Mouse (Mus musculus) cerebellum, adult 2 months (tissue): ENCODE results near the gene Adcy2. TPM values are rescaled to one million over a fixed set of nuclear protein-coding genes. Genes with fewer than 3 reads are reported as not detected.

Experiments used
- DNase-seq, 2 experiments: peaks; one replicate each; pipeline ENCODE4 v3.0.0; 2021
- H3K27ac ChIP-seq: fragments of 200-500 bp; 2 replicates; pipeline ENCODE4 v1.5.1; 2012; ENCODE audit warnings: low read length, control low read depth, inconsistent platforms; ENCODE audit not compliant: insufficient read depth
- H3K27me3 ChIP-seq: fragments of 200-500 bp; 2 replicates; pipeline ENCODE4 v1.6.1; 2012; ENCODE audit warnings: inconsistent platforms, mild to moderate bottlenecking, low read length, moderate library complexity; ENCODE audit not compliant: control insufficient read depth, insufficient read depth
- H3K4me1 ChIP-seq: fragments of 200-500 bp; 2 replicates; pipeline ENCODE4 v1.6.1; 2011; ENCODE audit warnings: low read length; ENCODE audit not compliant: control insufficient read depth, insufficient read depth
- H3K4me3 ChIP-seq: fragments of 200-500 bp; replicated peaks from 2 replicates; pipeline ENCODE3; 2011; ENCODE audit warnings: mild to moderate bottlenecking, low read depth, low read length, control low read depth; ENCODE audit not compliant: insufficient read depth
- CTCF ChIP-seq: fragments of 200-500 bp; IDR thresholded peaks from 2 replicates; pipeline ENCODE4 v1.5.1; 2011; ENCODE audit warnings: low read depth, mild to moderate bottlenecking, control low read depth, low read length, moderate library complexity, borderline replicate concordance; ENCODE audit not compliant: insufficient read depth
- POLR2A ChIP-seq: fragments of 200-500 bp; IDR thresholded peaks from 2 replicates; pipeline ENCODE4 v1.6.1; 2011; ENCODE audit warnings: low read length, control low read depth, borderline replicate concordance; ENCODE audit not compliant: insufficient read depth
- WGBS: fragments of 180-500 bp; shearing (Covaris S2); methylation state at CpG from one replicate; pipeline ENCODE4 v1.1.7; 2018; 5-methylcytosine and 5-hydroxymethylcytosine counted together
- polyA plus RNA-seq: library from polyadenylated mRNA; depleted of rRNA; stranded (reverse); fragments of >200 nt; gene quantifications from 2 replicates; pipeline ENCODE4 v1.2.3, GENCODE M21; 2012

Gene Adcy2
- polyA plus RNA-seq, 1 experiment = 35.5 TPM

DNA sequence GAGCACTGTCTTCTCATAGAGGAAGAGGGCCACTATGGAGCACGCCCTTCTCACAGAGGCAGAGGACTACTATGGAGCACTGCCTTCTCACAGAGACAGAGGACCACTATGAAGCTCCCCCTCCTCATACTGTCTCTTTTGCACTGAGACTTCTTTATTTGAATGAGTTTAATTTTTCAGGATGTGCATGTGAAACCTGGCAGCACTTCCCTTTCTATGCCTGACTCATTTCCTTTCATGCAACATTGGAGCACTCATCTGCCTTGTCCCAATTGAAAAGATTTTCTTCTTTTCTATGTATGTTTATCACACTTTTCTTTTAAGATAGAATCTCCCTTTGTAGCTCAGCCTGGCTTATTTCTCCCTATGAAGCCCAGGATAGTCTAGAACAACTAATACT lies 96.6 kb downstream of the Adcy2 start:
- 90% methylated on average over 1 of the region's 1 CpGs for WGBS
- Histone ChIP-seq H3K4me3 (no peak overlapping the region), H3K27me3 (no peaks in the 10 kb centered on the region), H3K27ac (no peak overlapping the region), H3K4me1 (no peaks in the 10 kb centered on the region)
- TF ChIP-seq POLR2A (no peak), CTCF (no peak)
- DNase-seq = no peak

DNA sequence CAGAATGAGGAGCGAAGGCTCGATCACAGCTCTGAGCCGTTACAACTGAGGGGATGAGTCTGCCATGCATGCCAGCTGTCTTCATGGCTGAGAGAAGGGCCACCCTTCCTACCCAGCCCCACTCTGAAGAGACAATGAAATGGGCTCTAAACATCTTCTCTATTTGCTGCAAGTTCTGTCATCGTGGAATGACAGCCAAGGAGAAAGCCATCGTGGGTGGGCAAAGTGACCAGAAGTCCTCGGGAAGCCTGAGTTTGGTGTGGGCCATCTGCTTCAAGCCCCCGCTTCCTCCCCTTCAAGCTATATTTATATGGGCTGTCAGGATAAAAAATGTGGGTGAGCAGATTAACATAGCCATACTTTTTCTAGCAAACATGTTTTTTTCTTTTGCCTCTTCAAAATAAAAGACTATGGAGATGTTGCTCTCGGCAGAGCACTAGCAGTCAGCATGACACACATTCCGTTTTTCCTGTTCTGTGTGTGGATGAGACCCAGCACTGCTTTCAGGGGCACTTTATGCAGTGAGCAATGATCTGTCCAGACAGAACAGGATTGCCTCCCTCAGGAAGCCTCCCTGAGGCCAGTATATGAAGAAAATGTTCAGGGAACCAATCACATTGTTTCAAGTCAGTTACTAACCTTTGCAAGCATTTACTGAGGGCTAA lies 109.3 kb downstream of the Adcy2 start:
- WGBS = 58% methylated on average over 9 of the region's 9 CpGs
- no peak overlapping the region for H3K27ac ChIP-seq
- no peaks in the 10 kb centered on the region for H3K4me1 ChIP-seq
- no peak overlapping the region for H3K4me3 ChIP-seq
- no peak for TF ChIP-seq CTCF
- TF ChIP-seq POLR2A = no peak
- no peak for DNase-seq
- H3K27me3 ChIP-seq = no peaks in the 10 kb centered on the region

DNA sequence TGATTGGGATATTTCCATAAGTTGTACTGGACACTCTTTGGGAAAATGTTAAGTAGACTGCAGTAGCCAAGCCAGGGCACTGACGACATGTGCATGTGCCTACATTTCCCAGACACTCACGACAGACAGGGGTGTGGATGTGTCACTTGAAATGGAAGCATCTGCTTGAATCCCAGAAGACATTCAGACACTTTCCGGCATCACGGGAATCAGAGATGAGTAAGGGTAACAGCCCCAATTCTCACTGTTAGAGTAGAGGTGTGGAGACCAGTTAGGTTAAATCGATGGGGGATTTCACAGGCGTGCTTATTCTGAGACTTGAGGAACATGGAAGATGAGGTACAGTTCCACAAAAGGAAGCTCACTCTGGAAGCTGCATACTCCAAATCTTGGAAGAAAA lies 130.6 kb downstream of the Adcy2 start:
- H3K4me1 ChIP-seq = no peaks in the 10 kb centered on the region
- no peaks in the 10 kb centered on the region for H3K27me3 ChIP-seq
- no peak overlapping the region for H3K4me3 ChIP-seq
- no peak overlapping the region for H3K27ac ChIP-seq
- WGBS = 88% methylated on average over 6 of the region's 6 CpGs
- no peak for TF ChIP-seq CTCF
- TF ChIP-seq POLR2A = no peak
- DNase-seq = no peak

DNA sequence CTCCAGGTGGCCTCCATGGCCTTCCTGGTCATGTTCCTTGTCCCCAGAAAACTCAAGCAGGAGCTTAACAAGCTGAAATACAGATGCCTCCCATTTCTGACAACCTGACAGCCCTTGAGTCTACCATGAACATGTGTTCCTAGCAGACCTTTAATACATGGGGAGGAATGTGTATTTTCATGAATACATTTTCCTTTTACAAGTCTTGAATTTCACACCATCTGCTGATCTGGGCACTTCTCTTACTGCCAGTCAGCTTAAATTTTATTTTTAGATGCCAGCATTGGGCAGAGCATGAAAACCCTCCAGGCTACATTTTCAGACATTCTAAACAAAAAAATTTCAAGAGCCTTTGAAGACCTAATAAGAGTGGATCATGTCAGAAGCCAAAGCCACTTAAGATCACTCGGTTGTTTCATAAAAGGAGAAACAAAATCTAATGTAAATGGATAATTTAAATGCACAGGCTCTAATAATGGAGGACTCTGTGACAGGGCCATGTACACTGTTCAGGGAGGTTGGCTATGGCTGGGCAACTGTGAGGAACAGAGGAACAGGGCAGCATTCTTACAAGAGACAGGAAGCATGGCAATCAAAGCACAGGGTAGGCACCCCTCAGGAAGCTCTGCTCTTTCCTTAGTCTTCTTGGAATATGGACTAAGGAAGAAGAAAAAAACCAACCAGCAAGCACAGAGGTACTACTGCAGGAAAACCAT lies 131.2 kb downstream of the Adcy2 start:
- DNase-seq = no peak
- TF ChIP-seq CTCF (no peak), POLR2A (no peak)
- WGBS = 63% methylated on average over 1 of the region's 1 CpGs
- Histone ChIP-seq H3K4me3 (no peak overlapping the region), H3K27me3 (no peaks in the 10 kb centered on the region), H3K27ac (no peak overlapping the region), H3K4me1 (no peaks in the 10 kb centered on the region)

DNA sequence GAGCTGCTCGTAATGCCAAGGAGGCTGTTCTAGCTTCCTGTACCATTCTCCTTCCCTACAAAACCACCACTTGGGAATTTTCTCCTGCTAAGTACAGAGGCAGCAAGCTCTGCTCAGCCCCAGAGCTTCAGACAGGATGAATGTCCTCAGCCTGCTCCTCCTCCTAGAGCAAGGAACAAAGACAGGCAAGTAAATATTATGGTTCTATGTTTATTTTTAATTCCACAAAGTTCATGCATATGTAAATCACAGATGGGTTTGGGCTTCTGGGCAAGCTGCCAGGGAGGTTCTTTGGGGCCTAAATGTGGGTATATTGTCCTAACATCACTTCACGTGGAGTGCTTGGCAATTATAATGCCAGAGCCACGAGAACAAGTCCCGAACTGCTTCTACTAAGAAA lies 139.3 kb downstream of the Adcy2 start:
- Histone ChIP-seq H3K27ac (no peak overlapping the region), H3K4me1 (no peaks in the 10 kb centered on the region), H3K27me3 (no peaks in the 10 kb centered on the region), H3K4me3 (no peak overlapping the region)
- TF ChIP-seq POLR2A = no peak
- no peak for DNase-seq
- 20% methylated on average over 4 of the region's 4 CpGs for WGBS

DNA sequence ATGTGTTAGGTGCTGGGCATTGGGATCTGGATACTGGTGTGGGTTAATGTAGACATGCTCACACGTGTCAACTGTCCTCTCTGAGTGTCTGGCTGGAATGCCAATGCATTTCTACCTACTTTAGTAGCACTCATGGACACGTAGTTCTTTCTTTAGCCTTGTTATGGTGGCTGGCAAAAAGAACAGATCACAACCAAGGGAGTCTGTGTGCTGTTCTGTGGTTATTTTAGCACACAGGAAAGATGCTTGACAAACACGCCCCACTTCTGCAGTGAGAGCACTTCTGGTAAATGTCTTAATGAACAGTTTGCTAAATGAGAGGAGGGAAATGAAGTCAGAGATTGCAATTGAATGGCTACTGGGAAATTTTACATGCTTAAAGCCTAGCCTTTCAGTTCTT lies 151.1 kb downstream of the Adcy2 start:
- TF ChIP-seq POLR2A (no peak), CTCF (no peak)
- Histone ChIP-seq H3K4me1 (no peaks in the 10 kb centered on the region), H3K27ac (no peak overlapping the region), H3K27me3 (no peaks in the 10 kb centered on the region), H3K4me3 (no peak overlapping the region)
- WGBS = 73% methylated on average over 3 of the region's 3 CpGs
- DNase-seq = no peak

DNA sequence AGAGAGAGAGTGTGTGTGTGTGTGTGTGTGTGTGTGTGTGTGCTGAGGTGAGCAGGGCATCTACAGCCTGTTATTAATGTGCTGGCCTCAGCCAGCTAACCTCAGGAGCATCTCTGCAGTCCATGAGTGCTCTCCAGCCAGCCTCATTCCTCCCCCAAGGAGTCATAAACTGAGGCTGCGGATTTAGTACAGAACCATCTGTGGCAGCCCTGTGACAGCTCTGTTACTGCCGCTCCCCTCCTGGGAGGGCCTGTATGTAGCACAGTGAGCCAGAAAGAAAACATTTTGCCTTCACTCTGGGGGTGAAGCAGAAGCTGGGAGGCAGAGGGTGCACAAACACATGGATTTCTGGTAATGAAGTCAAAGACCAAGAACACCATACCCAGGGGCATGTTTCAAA lies 159.8 kb downstream of the Adcy2 start:
- DNase-seq = no peak

DNA sequence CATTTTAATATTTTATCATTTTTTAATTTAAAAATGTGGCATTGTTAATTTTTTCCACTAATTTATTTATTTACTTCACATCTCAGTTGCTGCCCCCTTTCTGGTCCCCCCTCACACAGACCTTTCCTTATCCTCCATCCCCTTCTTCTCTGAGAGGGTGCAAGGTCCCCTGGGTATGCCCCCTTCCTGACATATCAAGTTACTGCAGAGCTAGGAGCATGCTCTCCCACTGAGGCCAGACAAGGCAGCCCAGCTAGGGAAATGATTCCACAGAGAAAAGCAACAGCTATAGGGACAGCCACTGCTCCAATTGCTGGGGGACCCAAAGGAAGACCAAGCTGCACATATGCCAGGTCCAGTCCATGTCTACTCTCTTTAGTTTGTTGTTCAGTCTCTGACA lies 163.2 kb downstream of the Adcy2 start:
- no peaks in the 10 kb centered on the region for H3K4me1 ChIP-seq
- no peak overlapping the region for H3K4me3 ChIP-seq
- no peak for DNase-seq
- no peak overlapping the region for H3K27ac ChIP-seq
- no peak for TF ChIP-seq CTCF
- no peak for TF ChIP-seq POLR2A
- H3K27me3 ChIP-seq = no peaks in the 10 kb centered on the region

More for the DNA sequence above, 159.8 kb downstream of the Adcy2 start:
- Histone ChIP-seq H3K4me3 (no peak overlapping the region), H3K27ac (no peak overlapping the region), H3K4me1 (no peaks in the 10 kb centered on the region), H3K27me3 (no peaks in the 10 kb centered on the region)
- no peak for TF ChIP-seq CTCF
- TF ChIP-seq POLR2A = no peak
- WGBS = 11% methylated on average over 2 of the region's 2 CpGs
